Mouse (Mus musculus): ENCODE results near the gene Tlr2.

- TF ChIP-seq CTCF (IDR thresholded peaks at IDR 0.05; ENCODE audit: extremely low read depth, insufficient read depth, insufficient read length, insufficient replicate concordance): no peak
- TF ChIP-seq POLR2A (IDR thresholded peaks at IDR 0.05; ENCODE audit: low read depth, low read length): no peak
Observed at GRCm38 (mm10) chr3:83827684-83828083, 13.9 kb downstream of the Tlr2 start.

Data from spleen, adult 2 months (tissue).